Mouse (Mus musculus) stomach, embryonic 16.5 days (tissue): ENCODE results near the gene Tnks1bp1. TPM values are rescaled to one million over a fixed set of nuclear protein-coding genes. Genes with fewer than 3 reads are reported as not detected.

Experiments used
- ATAC-seq: fragments of 200-750 bp; cut with Nextera tagmentation; 2 replicates; pipeline ENCODE4 v1.8.0; 2017; ENCODE audit warnings: moderate number of reproducible peaks, moderate TSS enrichment; ENCODE audit not compliant: insufficient read depth, low FRiP score
- H3K27ac ChIP-seq: fragments of 300-500 bp; sonication (generic); 2 replicates; pipeline ENCODE4 v1.5.1; 2014; ENCODE audit warnings: low read length
- H3K27me3 ChIP-seq: fragments of 300-500 bp; sonication (generic); 2 replicates; pipeline ENCODE4 v1.6.1; 2014; ENCODE audit warnings: low read length, control low read depth, mixed read lengths; ENCODE audit not compliant: control insufficient read depth, insufficient read depth
- H3K36me3 ChIP-seq: fragments of 300-500 bp; sonication (generic); 2 replicates; pipeline ENCODE4 v1.6.1; 2014; ENCODE audit warnings: low read length; ENCODE audit not compliant: control insufficient read depth, insufficient read depth
- H3K4me1 ChIP-seq: fragments of 300-500 bp; sonication (generic); 2 replicates; pipeline ENCODE4 v1.6.1; 2014; ENCODE audit warnings: low read length, control low read depth, mixed read lengths; ENCODE audit not compliant: control insufficient read depth, insufficient read depth
- H3K4me2 ChIP-seq: fragments of 300-500 bp; sonication (generic); 2 replicates; pipeline ENCODE4 v1.6.1; 2014; ENCODE audit warnings: low read depth, low read length, mixed read lengths
- H3K4me3 ChIP-seq: fragments of 300-500 bp; sonication (generic); replicated peaks from 2 replicates; pipeline ENCODE4 v1.5.1; 2014; ENCODE audit warnings: mild to moderate bottlenecking, low read length
- H3K9ac ChIP-seq: fragments of 300-500 bp; sonication (generic); 2 replicates; pipeline ENCODE4 v1.6.1; 2014; ENCODE audit warnings: low read length
- H3K9me3 ChIP-seq: fragments of 300-500 bp; sonication (generic); replicated peaks from 2 replicates; pipeline ENCODE4 v1.6.1; 2016; ENCODE audit warnings: low read length, control low read depth; ENCODE audit not compliant: control insufficient read depth
- WGBS: fragments of 180-500 bp; shearing (Covaris S2); extraction: QIAGEN DNeasy Blood & Tissue Kit; methylation state at CpG from one replicate; pipeline ENCODE4 v1.1.7; 2014; 5-methylcytosine and 5-hydroxymethylcytosine counted together
- polyA plus RNA-seq: library from polyadenylated mRNA; unstranded; fragments of >200 nt; fragmentation: Nextera tagmentation; extraction: Ambion mirVana; gene quantifications from 2 replicates; pipeline ENCODE4 v1.2.1, GENCODE M21; 2015

Gene Tnks1bp1
- polyA plus RNA-seq, 1 experiment from 2014 or later, result 66.9 TPM

DNA sequence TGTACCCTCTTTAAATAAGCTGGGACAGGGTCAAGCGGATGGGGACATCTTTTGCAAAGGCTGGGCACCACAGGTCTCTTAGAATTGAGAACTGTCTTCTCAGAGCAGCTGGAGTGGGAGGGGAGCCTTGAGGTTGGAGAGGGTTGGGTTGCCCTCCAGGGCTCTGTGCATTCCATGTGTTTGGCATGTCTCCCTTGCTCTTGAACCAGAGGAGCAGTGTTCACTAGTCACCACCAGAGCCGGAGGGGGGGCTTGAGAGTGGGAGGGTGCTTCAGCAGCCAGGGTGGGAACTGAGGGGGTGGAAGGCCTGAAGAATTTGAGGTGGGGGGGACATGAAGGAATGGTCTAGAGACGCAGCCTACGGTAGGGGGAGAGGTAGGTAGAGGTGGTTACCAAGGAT, 1.5 kb downstream of the Tnks1bp1 start:
- Histone ChIP-seq H3K27me3 (no peaks in the 10 kb centered on the region), H3K9me3 (no peaks in the 10 kb centered on the region), H3K9ac (peak overlapping the region; percentile 85), H3K4me1 (peaks cover 51% of the 10 kb centered on the region), H3K4me2 (peak overlapping the region; percentile 64), H3K36me3 (peaks cover 16% of the 10 kb centered on the region), H3K27ac (peak overlapping the region; percentile 97), H3K4me3 (peak overlapping the region; percentile 71)
- 63% methylated on average over 4 of the region's 4 CpGs for WGBS
- ATAC-seq, result no peak

DNA sequence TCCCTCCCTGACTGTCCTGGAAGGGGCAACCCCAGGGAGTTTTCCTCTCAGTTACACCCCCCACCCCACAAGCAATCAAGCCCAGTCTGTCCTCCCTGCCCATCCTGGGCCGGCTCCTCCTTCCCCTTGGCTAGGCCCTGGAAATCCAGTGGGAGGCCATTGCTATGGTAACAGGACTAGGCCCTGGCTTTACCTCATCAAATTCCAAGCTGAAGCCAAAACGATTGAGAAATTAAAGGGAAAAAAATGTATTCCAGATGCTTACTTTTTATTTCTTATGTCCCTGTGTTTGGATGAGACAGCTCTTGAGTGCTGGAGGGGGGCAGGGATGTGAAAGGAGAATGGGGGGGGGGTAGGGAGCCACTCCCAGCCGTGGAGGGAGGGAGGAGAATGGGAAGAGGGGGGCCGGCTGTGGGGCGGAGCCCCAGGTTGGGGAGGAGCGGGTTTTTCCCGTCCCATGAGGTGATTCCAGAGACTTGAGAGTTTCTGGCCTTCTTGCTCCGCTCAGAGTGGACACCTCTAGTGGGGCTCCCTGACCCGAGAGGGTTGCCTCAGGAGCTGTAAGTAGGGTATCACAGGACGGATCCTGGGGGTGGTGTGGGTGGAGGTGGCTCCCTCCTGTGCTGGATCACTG, 2.3 kb downstream of the Tnks1bp1 start:
- peaks cover 16% of the 10 kb centered on the region for H3K36me3 ChIP-seq
- no peaks in the 10 kb centered on the region for H3K27me3 ChIP-seq
- H3K4me3 ChIP-seq, result peak overlapping the region; percentile 71
- peak overlapping the region; percentile 64 for H3K4me2 ChIP-seq
- 10% methylated on average over 10 of the region's 10 CpGs for WGBS
- ATAC-seq, result peak; percentile 52
- H3K9ac ChIP-seq, result peak overlapping the region; percentile 71
- peak overlapping the region; percentile 97 for H3K27ac ChIP-seq
- H3K9me3 ChIP-seq, result no peaks in the 10 kb centered on the region
- H3K4me1 ChIP-seq, result peaks cover 51% of the 10 kb centered on the region

DNA sequence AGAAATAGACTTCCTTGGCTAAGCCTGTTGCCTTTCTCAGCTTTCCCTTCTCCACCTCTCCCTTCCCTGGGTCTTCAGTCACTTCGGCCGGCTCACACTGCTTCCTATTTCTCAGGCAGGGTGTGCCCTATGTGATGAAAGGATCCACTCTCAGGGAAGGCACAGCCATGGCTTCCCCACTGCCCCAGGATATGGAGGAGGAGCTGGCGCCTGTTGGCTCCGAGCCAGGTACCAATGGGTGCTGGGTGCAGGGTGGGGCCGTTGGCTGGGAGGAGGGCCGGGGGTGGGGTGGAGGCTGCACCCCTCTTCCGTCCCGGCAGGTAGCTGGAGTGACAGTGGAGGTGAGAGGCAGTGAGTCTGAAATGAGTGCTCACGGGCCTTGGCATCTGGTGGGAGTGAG, 2.9 kb downstream of the Tnks1bp1 start:
- 44% methylated on average over 9 of the region's 9 CpGs for WGBS
- peaks cover 19% of the 10 kb centered on the region for H3K36me3 ChIP-seq
- peak overlapping the region; percentile 97 for H3K27ac ChIP-seq
- H3K4me1 ChIP-seq, result peaks cover 51% of the 10 kb centered on the region
- ATAC-seq, result peak; percentile 42
- peak overlapping the region; percentile 71 for H3K4me3 ChIP-seq
- H3K4me2 ChIP-seq, result peak overlapping the region; percentile 64
- peak overlapping the region; percentile 71 for H3K9ac ChIP-seq
- H3K9me3 ChIP-seq, result no peaks in the 10 kb centered on the region
- no peaks in the 10 kb centered on the region for H3K27me3 ChIP-seq

DNA sequence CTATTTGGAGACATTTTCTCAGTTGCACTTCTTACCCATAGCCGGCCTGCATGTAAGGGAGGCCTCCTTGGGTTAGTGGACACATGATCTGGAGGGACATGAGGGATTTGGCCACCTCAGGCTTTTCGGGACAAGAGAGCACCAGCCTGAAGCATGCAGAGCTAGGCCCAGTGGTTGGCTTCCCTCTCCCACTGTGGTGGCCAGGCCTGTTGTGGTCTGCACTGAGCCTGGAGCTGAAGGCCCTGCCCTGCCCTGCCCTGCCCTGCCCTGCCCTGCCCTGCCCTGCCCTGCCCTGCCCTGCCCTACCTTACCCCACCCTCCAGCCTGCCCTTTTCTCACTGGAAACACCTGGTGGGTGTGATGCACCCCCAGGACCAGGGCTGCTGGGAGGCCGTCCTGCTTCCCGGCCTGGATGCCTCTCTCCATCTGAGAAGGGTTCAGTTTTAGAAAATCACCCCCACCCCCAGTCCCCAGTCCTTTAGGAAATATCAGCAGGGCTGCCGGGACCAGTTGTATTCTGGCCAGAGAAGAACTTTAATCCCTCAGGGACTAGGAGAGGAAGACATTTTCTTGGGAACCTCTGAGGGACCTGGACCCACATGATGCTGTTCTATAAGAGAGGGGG, 5.5 kb downstream of the Tnks1bp1 start:
- Histone ChIP-seq H3K4me2 (peak overlapping the region; percentile 64), H3K4me1 (peaks cover 41% of the 10 kb centered on the region), H3K27ac (no peak overlapping the region), H3K27me3 (no peaks in the 10 kb centered on the region), H3K9me3 (no peaks in the 10 kb centered on the region), H3K4me3 (peak overlapping the region; percentile 19; the same call in 1 of the 2 replicates), H3K9ac (peak overlapping the region; percentile 43; the same call in 1 of the 2 replicates), H3K36me3 (peaks cover 19% of the 10 kb centered on the region)
- WGBS, result 78% methylated on average over 5 of the region's 5 CpGs
- no peak for ATAC-seq

DNA sequence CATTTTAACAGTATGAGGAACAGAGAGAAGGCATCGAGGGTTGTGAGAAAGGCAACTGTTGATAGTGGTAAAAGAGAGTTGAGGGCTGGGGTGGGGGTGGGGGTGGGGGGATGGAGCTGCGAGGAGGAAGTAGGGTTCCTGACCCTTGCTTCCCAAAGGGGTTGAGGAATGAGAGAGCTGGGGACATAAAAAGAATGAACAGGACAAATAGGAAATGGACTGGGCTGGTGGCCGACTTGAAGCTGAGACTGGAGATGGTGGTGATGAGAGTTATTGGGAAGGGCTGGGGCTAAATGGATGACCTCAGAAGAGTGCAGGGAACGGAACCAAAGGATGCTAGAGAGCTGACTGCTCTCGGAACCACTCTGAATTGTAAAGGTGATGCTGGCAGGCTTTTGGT, 8.9 kb downstream of the Tnks1bp1 start:
- no peak overlapping the region for H3K9ac ChIP-seq
- H3K4me1 ChIP-seq, result peaks cover 35% of the 10 kb centered on the region
- H3K9me3 ChIP-seq, result no peaks in the 10 kb centered on the region
- H3K4me2 ChIP-seq, result no peak overlapping the region
- H3K27ac ChIP-seq, result no peak overlapping the region
- no peak for ATAC-seq
- peaks cover 36% of the 10 kb centered on the region for H3K36me3 ChIP-seq
- 70% methylated on average over 5 of the region's 5 CpGs for WGBS
- H3K27me3 ChIP-seq, result no peaks in the 10 kb centered on the region
- no peak overlapping the region for H3K4me3 ChIP-seq

DNA sequence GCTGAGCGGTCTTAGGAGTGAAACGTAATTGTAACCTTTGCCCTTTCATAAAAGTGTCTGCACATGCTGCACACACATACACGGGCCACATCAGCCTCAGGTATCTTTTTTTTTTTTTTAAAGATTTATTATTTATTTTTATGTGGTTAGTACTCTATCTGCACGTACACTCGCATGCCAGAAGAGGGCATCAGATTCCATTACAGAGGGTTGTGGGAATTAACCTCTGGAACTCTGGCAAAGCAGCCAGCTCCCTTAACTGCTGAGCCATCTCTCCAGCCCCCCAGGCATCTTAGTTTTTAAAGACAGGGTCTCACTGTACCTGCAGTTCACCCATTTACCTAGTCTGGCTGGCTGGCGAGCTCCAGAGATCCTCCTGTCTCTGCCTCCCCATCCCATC, 11.9 kb downstream of the Tnks1bp1 start:
- 0 out of 2 replicates have a peak overlapping the region, but pooled peaks have one; percentile 64 for H3K9ac ChIP-seq
- 84% methylated on average over 6 of the region's 6 CpGs for WGBS
- ATAC-seq, result no peak
- H3K4me1 ChIP-seq, result peaks cover 20% of the 10 kb centered on the region
- no peaks in the 10 kb centered on the region for H3K9me3 ChIP-seq
- H3K27ac ChIP-seq, result peak overlapping the region; percentile 82
- peak overlapping the region; percentile 55; the same call in 1 of the 2 replicates for H3K4me2 ChIP-seq
- H3K4me3 ChIP-seq, result no peak overlapping the region
- H3K27me3 ChIP-seq, result no peaks in the 10 kb centered on the region
- H3K36me3 ChIP-seq, result peaks cover 53% of the 10 kb centered on the region

DNA sequence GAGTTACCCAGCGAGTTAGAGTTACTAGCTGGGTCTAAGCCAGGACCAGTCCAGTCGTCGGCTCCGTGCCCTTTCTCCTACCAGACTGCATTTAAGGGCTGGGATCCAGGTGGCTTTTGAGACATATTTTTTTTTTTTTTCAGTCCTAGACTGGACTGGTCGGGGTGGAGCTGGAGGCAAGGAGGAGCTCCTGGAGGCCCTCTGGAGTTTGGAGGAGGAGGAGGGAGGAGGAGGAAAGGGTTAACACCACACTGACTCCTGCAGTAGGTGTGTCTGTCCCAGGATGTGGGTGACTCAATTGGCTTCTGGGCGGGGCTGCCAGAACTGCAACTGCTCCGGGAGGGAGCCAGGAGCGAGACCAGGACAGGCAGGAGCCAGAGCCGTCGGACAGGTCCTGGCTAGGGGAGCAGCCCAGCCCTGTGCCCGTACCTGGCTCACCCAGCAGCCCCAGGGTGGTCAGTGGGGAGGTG, 12.8 kb downstream of the Tnks1bp1 start:
- H3K9ac ChIP-seq, result peak overlapping the region; percentile 64
- H3K27me3 ChIP-seq, result no peaks in the 10 kb centered on the region
- H3K36me3 ChIP-seq, result peaks cover 48% of the 10 kb centered on the region
- H3K4me1 ChIP-seq, result peaks cover 26% of the 10 kb centered on the region
- WGBS, result 3% methylated on average over 11 of the region's 11 CpGs
- peak; percentile 95 for ATAC-seq
- H3K4me2 ChIP-seq, result peak overlapping the region; percentile 55
- peak overlapping the region; percentile 39 for H3K4me3 ChIP-seq
- H3K9me3 ChIP-seq, result no peaks in the 10 kb centered on the region
- peak overlapping the region; percentile 82 for H3K27ac ChIP-seq

DNA sequence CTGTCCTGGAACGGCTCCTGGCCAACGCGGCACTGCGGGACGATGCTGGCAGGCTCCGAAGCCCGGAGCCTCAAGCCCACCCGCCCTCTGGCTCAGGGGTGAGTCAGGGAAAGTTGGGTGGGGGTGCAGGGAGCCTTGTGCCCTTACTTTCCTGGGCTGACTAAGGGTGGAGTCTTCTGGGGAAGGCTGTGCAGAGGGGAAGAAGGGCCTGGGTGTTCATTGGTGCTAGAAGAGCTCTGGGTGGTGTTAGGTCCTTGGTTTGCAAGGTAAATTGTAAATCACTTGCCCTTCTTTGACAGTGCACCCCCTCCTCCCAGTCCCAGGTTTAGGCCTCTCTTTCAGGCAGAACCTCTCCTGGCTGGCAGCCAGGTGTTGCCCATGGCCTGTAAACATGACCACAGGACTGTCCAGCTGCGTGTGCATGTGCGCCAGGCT, 13.3 kb downstream of the Tnks1bp1 start:
- H3K36me3 ChIP-seq, result peaks cover 46% of the 10 kb centered on the region
- 17% methylated on average over 10 of the region's 10 CpGs for WGBS
- H3K27me3 ChIP-seq, result no peaks in the 10 kb centered on the region
- H3K4me2 ChIP-seq, result peak overlapping the region; percentile 55
- ATAC-seq, result peak; percentile 55
- peak overlapping the region; percentile 82 for H3K27ac ChIP-seq
- H3K4me3 ChIP-seq, result peak overlapping the region; percentile 39
- H3K9ac ChIP-seq, result peak overlapping the region; percentile 64
- no peaks in the 10 kb centered on the region for H3K9me3 ChIP-seq
- peaks cover 26% of the 10 kb centered on the region for H3K4me1 ChIP-seq

DNA sequence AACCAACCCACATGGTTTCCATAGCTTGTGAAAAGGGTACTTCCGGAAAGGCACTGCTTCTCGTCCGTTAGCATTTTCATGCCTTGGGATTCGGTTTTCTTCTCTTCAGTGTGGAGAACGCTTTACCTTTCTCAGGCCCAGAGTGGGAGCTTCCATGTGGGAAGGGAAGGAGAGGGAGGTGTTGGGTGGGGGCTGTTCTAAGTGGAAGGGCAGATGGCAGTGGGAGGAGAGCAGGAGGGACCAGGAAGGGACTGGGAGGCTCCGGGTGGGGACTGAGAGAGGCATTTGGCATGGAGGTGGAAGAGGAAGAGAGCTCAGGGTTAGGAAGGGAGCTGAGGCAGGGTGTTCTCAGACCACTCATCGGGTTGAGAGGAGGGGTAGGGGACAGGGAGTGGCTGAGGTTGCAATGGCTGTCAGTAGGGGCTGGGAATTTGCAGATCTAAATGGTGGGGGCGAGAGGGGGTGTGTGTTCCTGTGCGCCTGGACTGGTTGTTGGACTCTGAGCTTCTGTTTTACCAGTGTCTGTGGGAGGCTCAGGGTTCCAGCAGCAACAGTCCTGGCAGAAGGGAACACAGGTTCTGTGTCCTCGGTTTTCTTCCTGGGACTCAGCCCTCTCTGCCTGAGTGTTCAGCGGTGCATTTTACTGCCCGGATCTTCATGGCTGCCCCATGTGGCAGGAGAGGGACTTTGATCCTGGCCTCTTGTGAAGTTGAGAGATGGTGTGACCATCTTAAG, 17.5 kb downstream of the Tnks1bp1 start:
- Histone ChIP-seq H3K27ac (no peak overlapping the region), H3K27me3 (no peaks in the 10 kb centered on the region), H3K4me3 (no peak overlapping the region), H3K4me2 (no peak overlapping the region), H3K36me3 (peaks cover 21% of the 10 kb centered on the region; the same call in 1 of the 2 replicates), H3K4me1 (peaks cover 33% of the 10 kb centered on the region), H3K9ac (no peak overlapping the region), H3K9me3 (no peaks in the 10 kb centered on the region)
- WGBS, result 75% methylated on average over 12 of the region's 12 CpGs
- ATAC-seq, result no peak
